Mouse (Mus musculus) ovary, postnatal 14 days (tissue): ENCODE measurements around the gene Hadha.
A peak's percentile ranks its signal among the peaks of the same experiment; 100 is the strongest.

Experiments
- DNase-seq: peaks from one replicate; pipeline ENCODE4 v3.0.0; 2022; ENCODE audit warnings: low spot score

The Hadha gene

GRCm38 (mm10) chr5:30111126-30111525 lies 43.8 kb downstream of the Hadha start:
- DNase-seq: no peak

- no peak for DNase-seq
Observed at GRCm38 (mm10) chr5:30110371-30111060, 44.4 kb downstream of the Hadha start.

GRCm38 (mm10) chr5:30109899-30110298 lies 45.1 kb downstream of the Hadha start:
- no peak for DNase-seq

- no peak for DNase-seq
Observed at GRCm38 (mm10) chr5:30108233-30108632, 46.7 kb downstream of the Hadha start.

GRCm38 (mm10) chr5:30107611-30108041 lies 47.3 kb downstream of the Hadha start:
- DNase-seq: no peak

GRCm38 (mm10) chr5:30107186-30107585 lies 47.8 kb downstream of the Hadha start:
- no peak for DNase-seq

GRCm38 (mm10) chr5:30106756-30107155 lies 48.2 kb downstream of the Hadha start:
- DNase-seq: no peak

- no peak for DNase-seq
Observed at GRCm38 (mm10) chr5:30105668-30106300, 49.2 kb downstream of the Hadha start, which contains the start of gene 3110082J24Rik. Gene 3110082J24Rik, minus strand, starts transcription at chr5:30106086.

GRCm38 (mm10) chr5:30104841-30105667 lies 49.9 kb downstream of the Hadha start, which contains the start of gene Garem2:
Gene Garem2, plus strand, starts transcription at chr5:30105161.
- DNase-seq: no peak

GRCm38 (mm10) chr5:30104339-30104738 lies 50.6 kb downstream of the Hadha start:
- DNase-seq: no peak

- DNase-seq: no peak
Observed at GRCm38 (mm10) chr5:30103340-30103739, 51.6 kb downstream of the Hadha start.

- no peak for DNase-seq
Observed at GRCm38 (mm10) chr5:30098260-30098659, 56.7 kb downstream of the Hadha start.

GRCm38 (mm10) chr5:30095731-30096130 lies 59.2 kb downstream of the Hadha start:
- DNase-seq: no peak

- DNase-seq: no peak
Observed at GRCm38 (mm10) chr5:30094399-30094798, 60.6 kb downstream of the Hadha start.

GRCm38 (mm10) chr5:30092701-30093100 lies 62.3 kb downstream of the Hadha start:
- no peak for DNase-seq

- peak; percentile 58 for DNase-seq
Observed at GRCm38 (mm10) chr5:30072825-30073821, 81.8 kb downstream of the Hadha start, which contains the start of gene Tyms. Gene Tyms, minus strand, starts transcription at chr5:30073617.

- no peak for DNase-seq
Observed at GRCm38 (mm10) chr5:30072377-30072776, 82.6 kb downstream of the Hadha start.

GRCm38 (mm10) chr5:30071677-30072076 lies 83.3 kb downstream of the Hadha start:
- no peak for DNase-seq
